Mouse (Mus musculus) heart, postnatal 14 days (tissue): ENCODE results near the gene Rnf225. TPM values are rescaled to one million over a fixed set of nuclear protein-coding genes. Genes with fewer than 3 reads are reported as not detected.
A peak's percentile ranks its signal among the peaks of the same experiment; 100 is the strongest.

Source experiments
- DNase-seq, 2 experiments: peaks; one replicate each; pipeline ENCODE4 v3.0.0; 2021 to 2022
- intact Hi-C: fragments of 180-260 bp; cut with DNase I; formaldehyde crosslinking; loops from one replicate; pipeline ENCODE4 v1.15.1; 2025
- total RNA-seq, 2 experiments: library from RNA; stranded (reverse); gene quantifications; 2 replicates each; pipeline ENCODE4 v1.2.3; 2021

The Rnf225 gene
- total RNA-seq, 2 experiments from 2014 or later = 0.22 to 0.29 TPM

DNA sequence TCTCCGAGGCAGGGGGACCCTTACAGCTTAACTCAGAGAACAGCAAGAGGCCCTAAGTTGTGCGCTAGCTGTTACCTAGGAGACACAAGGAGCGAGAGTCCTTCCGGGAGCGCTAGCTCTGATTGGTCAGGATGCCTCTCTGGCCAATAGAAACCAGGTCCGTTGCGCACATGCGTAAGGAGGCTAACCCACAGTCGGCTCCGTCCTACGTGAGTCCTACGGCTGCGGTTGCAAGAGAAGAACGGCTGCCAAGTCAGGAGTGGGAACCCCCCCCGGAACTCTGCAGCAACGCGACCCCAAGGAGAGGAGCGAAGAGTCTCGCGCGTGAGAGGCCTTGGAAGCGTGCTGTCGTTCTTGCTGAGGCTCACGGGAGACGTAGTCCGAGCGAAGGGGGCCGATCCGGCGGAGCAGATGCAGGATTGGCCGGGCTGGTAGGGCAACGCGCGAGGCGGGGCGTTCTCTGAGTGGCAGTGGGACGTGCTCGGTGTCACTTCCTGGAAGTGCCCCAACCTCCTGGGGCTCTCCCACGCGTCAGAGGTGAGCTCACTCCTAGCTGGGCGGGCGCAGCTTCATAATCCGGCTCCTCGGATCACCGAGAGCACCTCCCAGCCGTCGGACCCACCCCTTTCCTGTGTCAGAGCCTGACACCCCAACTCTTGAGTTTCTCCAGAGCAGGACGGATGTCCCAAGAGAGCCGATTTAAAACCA lies 50.6 kb downstream of the Rnf225 start, which contains the start of gene Zfp446:
Gene Zfp446, plus strand, starts transcription at position 167 of the 708 bp plus-strand sequence.
- intact Hi-C loops = loop anchor here (1.0 kb wide), 1 partner anchor 31 kb away; no protein-coding TSS in a partner anchor
- DNase-seq = peak; percentile 98 to 99

DNA sequence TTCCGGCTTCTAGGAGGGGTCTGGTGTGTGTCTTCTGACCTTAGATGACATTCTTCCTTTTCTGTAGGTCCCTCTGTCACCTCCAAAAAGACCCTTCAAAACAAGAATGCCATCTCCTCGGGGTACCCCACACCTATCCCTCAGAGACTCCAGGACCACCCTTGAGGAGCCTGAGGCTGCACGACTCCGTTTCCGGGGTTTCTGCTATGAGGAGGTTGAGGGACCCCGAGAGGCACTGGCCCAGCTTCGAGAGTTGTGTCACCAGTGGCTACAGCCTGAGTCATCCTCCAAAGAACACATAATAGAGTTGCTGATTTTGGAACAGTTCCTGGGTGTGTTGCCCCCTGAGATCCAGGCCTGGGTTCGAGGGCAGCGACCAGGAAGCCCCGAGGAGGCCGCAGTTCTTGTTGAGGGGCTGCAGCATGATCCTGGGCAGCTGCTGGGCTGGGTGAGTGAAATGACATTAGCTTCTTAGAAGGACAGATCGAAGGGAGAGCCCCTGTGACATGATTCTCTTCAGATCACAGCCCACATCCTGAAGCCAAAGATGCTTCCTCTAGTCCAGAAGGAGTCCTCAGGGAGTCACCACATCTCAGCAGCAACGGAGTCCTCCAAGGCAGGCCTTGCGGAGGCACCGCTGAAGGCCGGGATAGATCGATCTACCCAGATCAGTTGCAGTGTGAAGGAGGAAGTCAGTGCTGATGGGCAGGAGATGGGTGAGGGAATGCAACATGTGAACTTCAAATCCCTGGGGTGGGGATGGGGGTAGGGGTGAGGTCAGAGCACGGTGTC lies 51.9 kb downstream of the Rnf225 start:
- DNase-seq = no peak
- intact Hi-C loops = loop anchor here (1.0 kb wide), 1 partner anchor 30 kb away; no protein-coding TSS in a partner anchor

DNA sequence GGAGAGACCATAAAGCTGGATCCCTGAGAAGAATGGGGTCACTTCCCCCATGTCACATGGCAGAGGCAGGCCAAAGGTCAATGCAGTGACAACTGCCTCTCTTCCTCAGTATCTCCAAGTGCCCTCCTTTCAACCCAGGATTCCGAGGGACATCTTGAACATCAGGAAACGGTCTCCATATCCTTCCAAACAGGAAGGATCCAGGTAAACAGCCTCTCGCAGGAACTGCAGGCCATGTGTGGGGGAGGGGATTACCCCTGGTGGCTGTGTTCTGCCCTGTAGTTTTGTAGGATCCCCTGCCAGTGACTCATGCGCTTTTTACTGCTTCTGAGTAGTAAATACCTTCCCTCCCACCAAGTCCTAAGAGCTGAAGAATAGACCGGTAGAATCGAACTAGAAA lies 52.6 kb downstream of the Rnf225 start:
- intact Hi-C loops = no loop called here
- DNase-seq = no peak

DNA sequence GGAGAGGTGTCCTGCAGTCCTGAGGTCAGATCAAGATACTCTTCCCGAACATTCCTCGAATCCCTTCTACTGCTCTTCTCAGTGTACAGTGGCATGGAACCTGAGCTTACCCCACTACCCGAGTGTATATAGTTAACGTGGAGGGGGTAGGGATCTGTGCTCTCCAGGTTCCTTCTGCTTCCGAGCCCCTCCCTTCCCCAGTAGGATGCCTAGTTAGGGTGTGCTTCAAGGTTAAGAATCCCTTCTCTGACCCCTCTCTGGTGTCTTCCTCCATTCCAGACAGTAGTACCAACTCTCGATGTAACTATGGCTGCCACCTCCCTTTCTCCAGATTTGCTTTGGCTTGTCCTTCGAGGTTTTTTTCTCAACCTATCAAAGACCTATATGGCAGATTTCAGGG lies 53.1 kb downstream of the Rnf225 start:
- intact Hi-C loops = no loop called here
- no peak for DNase-seq

Other genes with a start within 250 kb of the Rnf225 start
- not detected for gene Vmn2r55, start 242.4 kb upstream of the Rnf225 start, total RNA-seq
- gene Vmn2r56, start 192.4 kb upstream of the Rnf225 start, total RNA-seq = not detected
- 1 to 10 TPM; 1.4 TPM for gene Zscan18, start 123.8 kb upstream of the Rnf225 start, total RNA-seq
- 1 to 10 TPM; 8.6 to 9.3 TPM for gene Zfp329, start 108.6 kb upstream of the Rnf225 start, total RNA-seq
- gene Zfp110, start 92.7 kb upstream of the Rnf225 start, total RNA-seq = 10 to 100 TPM; 15.1 to 17.3 TPM
- 1 to 10 TPM; 3.9 to 4.0 TPM for gene Zfp128, start 46.2 kb upstream of the Rnf225 start, total RNA-seq
- gene Zscan22, start 29.6 kb upstream of the Rnf225 start, total RNA-seq = 1 to 10 TPM; 6.6 to 6.8 TPM
- 100 to 1,000 TPM; 536 to 584 TPM for gene Rps5, start 5.1 kb upstream of the Rnf225 start, total RNA-seq
- 1 to 10 TPM; 4.1 to 4.5 TPM for gene Zfp324, start 38.4 kb downstream of the Rnf225 start, total RNA-seq
- 1 to 10 TPM; 2.6 to 3.3 TPM for gene Zfp446, start 50.4 kb downstream of the Rnf225 start, total RNA-seq
- not detected for gene Slc27a5, start 70.8 kb downstream of the Rnf225 start, total RNA-seq
- 100 to 1,000 TPM; 115 TPM for gene Trim28, start 71.7 kb downstream of the Rnf225 start, total RNA-seq
- gene Zbtb45, start 82.6 kb downstream of the Rnf225 start, total RNA-seq = 1 to 10 TPM; 8.4 to 9.2 TPM
- 100 to 1,000 TPM; 129 to 130 TPM for gene Chmp2a, start 107.4 kb downstream of the Rnf225 start, total RNA-seq
- 100 to 1,000 TPM; 179 TPM for gene Ube2m, start 110.9 kb downstream of the Rnf225 start, total RNA-seq
- gene Mzf1, start 127.3 kb downstream of the Rnf225 start, total RNA-seq = 1 to 10 TPM in 1 of 2 experiments, under 1 TPM in 1; 0.73 to 1.0 TPM
- gene Vmn1r85, start 167.8 kb downstream of the Rnf225 start, total RNA-seq = not detected
- not detected for gene Vmn1r86, start 192.5 kb downstream of the Rnf225 start, total RNA-seq
- gene Vmn1r87, start 212.7 kb downstream of the Rnf225 start, total RNA-seq = not detected
- gene Vmn1r88, start 232.2 kb downstream of the Rnf225 start, total RNA-seq = under 1 TPM; 0.07 TPM